Mouse (Mus musculus): ENCODE results near the gene Prdm16. TPM values are rescaled to one million over a fixed set of nuclear protein-coding genes. Genes with fewer than 3 reads are reported as not detected.

Prdm16 gene
- polyA plus RNA-seq, 1 experiment from 2014 or later, result 2.2 TPM

GRCm38 (mm10) chr4:154299541-154300271 is 337.0 kb downstream of the Prdm16 start:
- Histone ChIP-seq H3K4me1 (ENCODE audit: insufficient read depth) (peaks cover 10% of the 10 kb centered on the region), H3K4me3 (ENCODE audit: low read depth, low read length) (peak overlapping the region; percentile 48), H3K9me3 (ENCODE audit: low read length) (no peaks in the 10 kb centered on the region), H3K4me2 (ENCODE audit: low read depth, low read length) (peak overlapping the region; percentile 73), H3K9ac (replicated peaks) (no peak overlapping the region; the same call in 1 of the 2 replicates), H3K27me3 (ENCODE audit: insufficient read depth, low read length) (peaks cover 14% of the 10 kb centered on the region; the same call in 1 of the 2 replicates), H3K36me3 (replicated peaks; ENCODE audit: insufficient read depth, low read length) (no peaks in the 10 kb centered on the region), H3K27ac (ENCODE audit: low read depth) (no peak overlapping the region)
- ATAC-seq (peak; percentile 35; the same call in 1 of the 2 replicates), DNase-seq (peak; percentile 44)
- 2% methylated on average over 59 of the region's 66 CpGs for WGBS (ENCODE audit: insufficient replicate concordance)
- TF ChIP-seq EP300 (IDR thresholded peaks at IDR 0.05; ENCODE audit: low read depth), result no peak
- no peak for TF ChIP-seq CTCF (IDR thresholded peaks at IDR 0.05; ENCODE audit: low read depth)

GRCm38 (mm10) chr4:154297761-154298160 is 338.9 kb downstream of the Prdm16 start:
- no peak overlapping the region for H3K4me3 ChIP-seq (ENCODE audit: low read depth, low read length)
- no peak overlapping the region for H3K4me2 ChIP-seq (ENCODE audit: low read depth, low read length)
- TF ChIP-seq CTCF (IDR thresholded peaks at IDR 0.05; ENCODE audit: low read depth), result no peak
- no peak for TF ChIP-seq EP300 (IDR thresholded peaks at IDR 0.05; ENCODE audit: low read depth)
- no peaks in the 10 kb centered on the region for H3K9me3 ChIP-seq (ENCODE audit: low read length)
- no peak; the same call in 1 of the 2 replicates for ATAC-seq
- peak; percentile 37 for DNase-seq
- peaks cover 17% of the 10 kb centered on the region for H3K4me1 ChIP-seq (ENCODE audit: insufficient read depth)
- no peak overlapping the region for H3K27ac ChIP-seq (ENCODE audit: low read depth)
- no peak overlapping the region for H3K9ac ChIP-seq (replicated peaks)
- WGBS (ENCODE audit: insufficient replicate concordance), result 26% methylated on average over 9 of the region's 9 CpGs
- H3K27me3 ChIP-seq (ENCODE audit: insufficient read depth, low read length), result peaks cover 14% of the 10 kb centered on the region; the same call in 1 of the 2 replicates
- H3K36me3 ChIP-seq (replicated peaks; ENCODE audit: insufficient read depth, low read length), result no peaks in the 10 kb centered on the region

GRCm38 (mm10) chr4:154294262-154294731 is 342.4 kb downstream of the Prdm16 start:
- ATAC-seq, result peak; percentile 92
- DNase-seq, result peak; percentile 68
- H3K27ac ChIP-seq (ENCODE audit: low read depth), result peak overlapping the region; percentile 79
- H3K4me2 ChIP-seq (ENCODE audit: low read depth, low read length), result peak overlapping the region; percentile 44; the same call in 1 of the 2 replicates
- H3K27me3 ChIP-seq (ENCODE audit: insufficient read depth, low read length), result peaks cover under 1% of the 10 kb centered on the region; the same call in 1 of the 2 replicates
- peaks cover 13% of the 10 kb centered on the region for H3K4me1 ChIP-seq (ENCODE audit: insufficient read depth)
- 0 out of 2 replicates have a peak, but pooled peaks cover 2% of the 10 kb centered on the region for H3K36me3 ChIP-seq (replicated peaks; ENCODE audit: insufficient read depth, low read length)
- 45% methylated on average over 8 of the region's 8 CpGs for WGBS (ENCODE audit: insufficient replicate concordance)
- TF ChIP-seq CTCF (IDR thresholded peaks at IDR 0.05; ENCODE audit: low read depth) (no peak), EP300 (IDR thresholded peaks at IDR 0.05; ENCODE audit: low read depth) (no peak)
- no peak overlapping the region for H3K4me3 ChIP-seq (ENCODE audit: low read depth, low read length)
- no peak overlapping the region for H3K9ac ChIP-seq (replicated peaks)
- no peaks in the 10 kb centered on the region for H3K9me3 ChIP-seq (ENCODE audit: low read length)

- Histone ChIP-seq H3K36me3 (replicated peaks; ENCODE audit: insufficient read depth, low read length) (0 out of 2 replicates have a peak, but pooled peaks cover 2% of the 10 kb centered on the region), H3K4me3 (ENCODE audit: low read depth, low read length) (no peak overlapping the region), H3K4me2 (ENCODE audit: low read depth, low read length) (0 out of 2 replicates have a peak overlapping the region, but pooled peaks have one; percentile 44), H3K4me1 (ENCODE audit: insufficient read depth) (peaks cover 13% of the 10 kb centered on the region), H3K9ac (replicated peaks) (no peak overlapping the region), H3K27ac (ENCODE audit: low read depth) (peak overlapping the region; percentile 79), H3K27me3 (ENCODE audit: insufficient read depth, low read length) (no peaks in the 10 kb centered on the region), H3K9me3 (ENCODE audit: low read length) (no peaks in the 10 kb centered on the region)
- DNase-seq (no peak), ATAC-seq (no peak)
- TF ChIP-seq CTCF (IDR thresholded peaks at IDR 0.05; ENCODE audit: low read depth) (no peak), EP300 (IDR thresholded peaks at IDR 0.05; ENCODE audit: low read depth) (no peak)
- WGBS (ENCODE audit: insufficient replicate concordance), result 49% methylated on average over 4 of the region's 4 CpGs
These were observed 342.9 kb downstream of the Prdm16 start for GRCm38 (mm10) chr4:154293735-154294201.

GRCm38 (mm10) chr4:154283671-154284070 is 353.0 kb downstream of the Prdm16 start:
- Histone ChIP-seq H3K9me3 (ENCODE audit: low read length) (no peaks in the 10 kb centered on the region), H3K4me1 (ENCODE audit: insufficient read depth) (no peaks in the 10 kb centered on the region), H3K4me3 (ENCODE audit: low read depth, low read length) (no peak overlapping the region), H3K36me3 (replicated peaks; ENCODE audit: insufficient read depth, low read length) (peaks cover 2% of the 10 kb centered on the region; the same call in 1 of the 2 replicates), H3K27me3 (ENCODE audit: insufficient read depth, low read length) (no peaks in the 10 kb centered on the region), H3K9ac (replicated peaks) (no peak overlapping the region), H3K4me2 (ENCODE audit: low read depth, low read length) (no peak overlapping the region), H3K27ac (ENCODE audit: low read depth) (no peak overlapping the region)
- no peak for DNase-seq
- TF ChIP-seq EP300 (IDR thresholded peaks at IDR 0.05; ENCODE audit: low read depth), result no peak
- TF ChIP-seq CTCF (IDR thresholded peaks at IDR 0.05; ENCODE audit: low read depth), result no peak
- no peak for ATAC-seq
- 49% methylated on average over 7 of the region's 7 CpGs for WGBS (ENCODE audit: insufficient replicate concordance)

- H3K9me3 ChIP-seq (ENCODE audit: low read length), result no peaks in the 10 kb centered on the region
- TF ChIP-seq CTCF (IDR thresholded peaks at IDR 0.05; ENCODE audit: low read depth), result no peak
- no peak for TF ChIP-seq EP300 (IDR thresholded peaks at IDR 0.05; ENCODE audit: low read depth)
- H3K9ac ChIP-seq (replicated peaks), result no peak overlapping the region
- no peak overlapping the region for H3K4me2 ChIP-seq (ENCODE audit: low read depth, low read length)
- DNase-seq, result no peak
- ATAC-seq, result no peak
- no peaks in the 10 kb centered on the region for H3K4me1 ChIP-seq (ENCODE audit: insufficient read depth)
- no peak overlapping the region for H3K27ac ChIP-seq (ENCODE audit: low read depth)
- H3K4me3 ChIP-seq (ENCODE audit: low read depth, low read length), result no peak overlapping the region
- WGBS (ENCODE audit: insufficient replicate concordance), result 58% methylated on average over 9 of the region's 9 CpGs
- H3K36me3 ChIP-seq (replicated peaks; ENCODE audit: insufficient read depth, low read length), result peaks cover 2% of the 10 kb centered on the region; the same call in 1 of the 2 replicates
- no peaks in the 10 kb centered on the region for H3K27me3 ChIP-seq (ENCODE audit: insufficient read depth, low read length)
These were observed 357.2 kb downstream of the Prdm16 start for GRCm38 (mm10) chr4:154279481-154279880.

Data from liver, postnatal 0 days (tissue).